Mouse (Mus musculus) urinary bladder, adult 18-20 months (tissue): ENCODE results near the gene 2610528A11Rik.
A peak's percentile ranks its signal among the peaks of the same experiment; 100 is the strongest.
"Not testable (repeated sequence)": the region's sequence is repeated elsewhere in the genome, so short reads cannot be mapped to it uniquely, and the experiment has no call there.

Source experiments
- DNase-seq, 2 experiments: peaks; one replicate each; pipeline ENCODE4 v3.0.0; 2022; ENCODE audit warnings: low spot score in 2 of 2, mixed read lengths in 2 of 2

Gene 2610528A11Rik

DNA sequence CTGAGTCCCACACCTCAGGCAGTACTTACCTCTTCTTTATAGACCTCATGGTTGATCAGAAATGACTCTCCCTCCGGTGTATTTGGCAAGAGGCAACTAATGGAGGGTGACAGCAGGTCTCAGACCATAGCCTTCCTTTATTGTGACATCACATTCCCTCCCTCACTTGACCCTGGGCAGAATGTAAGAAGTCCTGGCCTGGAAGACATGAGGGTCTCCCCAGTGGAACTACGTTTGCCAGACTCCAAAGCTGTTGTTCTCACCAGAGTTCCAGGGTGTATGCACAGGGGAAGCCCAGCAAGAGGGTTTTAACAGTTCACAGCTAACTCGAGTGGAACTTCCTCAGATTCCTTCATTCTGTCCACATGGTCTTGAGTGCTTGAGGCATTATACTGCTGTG, at the start of gene 2610528A11Rik:
2610528A11Rik (minus strand) TSS at position 101 of the 400 bp plus-strand sequence.
- DNase-seq: no peak

DNA sequence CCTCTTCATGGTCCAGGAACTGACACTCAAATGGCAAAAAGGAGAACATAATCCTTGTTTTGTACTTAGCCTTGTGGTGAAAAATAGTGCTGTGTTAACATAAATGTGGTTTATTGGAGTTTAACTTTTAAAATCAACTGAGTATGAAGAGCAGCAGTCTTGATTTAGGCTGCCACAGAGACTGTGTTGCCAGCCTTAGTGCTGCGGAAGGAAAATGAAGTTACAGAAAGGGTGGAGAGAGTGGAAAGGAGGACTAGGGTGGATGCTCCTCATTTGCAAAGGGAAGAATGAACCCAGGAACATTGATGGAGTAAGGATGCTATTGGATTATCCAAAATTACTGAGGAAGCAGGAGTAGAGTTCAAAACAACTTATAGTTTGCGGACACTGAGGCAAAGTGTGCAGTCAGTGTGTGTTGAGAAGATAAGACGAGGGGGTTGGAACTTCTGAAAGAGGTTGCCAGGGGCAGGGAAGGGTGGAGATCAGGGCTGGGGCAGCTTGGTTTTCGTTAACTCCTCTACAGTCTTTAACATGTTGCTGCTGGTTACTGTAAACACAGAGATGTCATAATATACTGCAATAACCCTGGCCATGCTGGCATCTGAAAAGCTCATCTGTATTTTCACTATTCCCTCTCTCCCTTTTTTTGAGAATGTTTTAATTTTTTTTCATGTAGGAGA, 49.6 kb upstream of the 2610528A11Rik start:
- DNase-seq: no peak

DNA sequence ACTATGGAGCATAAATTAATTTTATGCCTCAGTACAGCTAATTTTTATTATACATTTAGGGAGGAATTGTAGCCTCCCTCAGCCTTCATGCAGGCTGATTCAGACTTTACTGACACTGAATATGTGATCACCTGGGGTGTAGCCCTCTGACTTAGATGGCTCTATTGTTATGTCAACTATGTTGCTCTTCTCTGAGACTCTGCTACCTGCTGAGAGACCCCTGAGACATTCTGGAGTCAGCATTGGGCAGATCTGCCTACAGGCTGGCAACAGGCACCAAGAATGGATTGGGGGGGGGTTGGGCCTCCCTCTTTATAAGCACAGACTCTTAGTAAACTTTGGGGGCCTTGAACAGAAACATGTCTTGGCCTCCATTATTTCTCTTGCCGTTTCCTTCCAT, 40.6 kb upstream of the 2610528A11Rik start:
- no peak for DNase-seq

DNA sequence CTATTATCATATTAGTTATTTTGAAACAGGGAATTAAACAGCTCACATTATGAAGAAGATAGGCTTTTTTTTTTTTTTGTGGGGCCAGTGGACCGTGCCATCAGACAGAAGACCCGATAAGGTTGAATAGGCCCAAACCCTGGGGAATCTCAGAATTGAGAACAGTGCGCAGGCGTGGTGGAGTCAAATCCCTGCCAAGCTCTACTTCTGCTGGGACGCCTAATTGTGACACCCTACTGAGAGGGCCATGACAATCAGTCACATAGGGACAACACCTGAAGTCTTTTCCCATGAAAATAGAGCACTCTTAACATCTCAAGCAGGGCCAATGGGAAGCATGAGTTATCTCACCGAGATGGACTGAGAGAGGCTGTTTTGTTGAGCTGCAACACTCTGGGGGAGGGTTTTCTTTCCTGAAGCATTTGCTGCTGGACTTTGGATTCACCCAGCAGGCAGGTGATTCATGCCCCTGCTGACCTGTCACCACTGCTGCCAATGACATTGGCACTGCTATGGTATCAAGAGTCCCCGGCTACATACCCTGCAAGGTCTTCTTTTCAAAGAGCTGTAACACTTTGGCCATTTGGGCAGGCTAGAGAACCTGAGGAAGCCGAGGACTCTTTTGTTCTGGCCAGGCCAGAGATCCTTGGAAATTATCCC, 25.4 kb upstream of the 2610528A11Rik start:
- DNase-seq: no peak

DNA sequence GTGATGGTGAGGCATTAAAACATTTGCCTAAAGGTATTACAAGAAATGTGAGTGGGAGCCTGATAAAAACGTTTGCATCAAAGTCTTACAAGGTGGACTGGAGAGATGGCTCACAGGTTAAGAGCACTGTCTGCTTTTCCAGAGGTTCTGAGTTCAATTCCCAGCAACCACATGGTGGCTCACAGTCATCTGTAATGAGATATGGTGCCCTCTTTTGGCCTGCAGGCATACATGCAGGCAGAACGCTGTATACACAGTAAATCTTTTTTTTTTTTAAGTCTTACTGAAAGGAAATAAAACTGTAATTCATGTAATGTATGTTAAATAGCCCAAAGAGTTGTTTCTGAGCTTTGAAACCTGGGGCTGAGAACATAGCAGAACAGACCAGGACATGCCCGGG, 23.8 kb upstream of the 2610528A11Rik start:
- DNase-seq: not testable (repeated sequence)

DNA sequence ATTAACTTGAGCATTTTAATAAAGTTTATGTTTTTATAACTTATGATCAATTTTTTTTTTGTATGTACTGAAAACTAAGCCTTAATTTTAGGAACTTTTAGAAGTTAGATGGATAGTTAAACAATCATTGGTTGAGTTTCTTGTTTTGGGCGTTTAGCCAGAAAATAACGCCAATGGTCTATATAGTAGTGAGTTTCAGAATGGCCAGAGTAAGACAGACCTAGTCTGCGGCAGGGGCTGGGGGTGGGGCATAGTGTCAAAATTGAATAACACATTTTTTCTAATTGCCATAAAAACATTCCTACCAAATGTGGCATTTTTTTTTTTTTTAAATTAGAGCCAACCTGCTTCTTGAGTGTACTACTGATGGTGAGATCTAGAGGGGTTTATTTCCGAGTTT, 22.3 kb upstream of the 2610528A11Rik start:
- no peak for DNase-seq

DNA sequence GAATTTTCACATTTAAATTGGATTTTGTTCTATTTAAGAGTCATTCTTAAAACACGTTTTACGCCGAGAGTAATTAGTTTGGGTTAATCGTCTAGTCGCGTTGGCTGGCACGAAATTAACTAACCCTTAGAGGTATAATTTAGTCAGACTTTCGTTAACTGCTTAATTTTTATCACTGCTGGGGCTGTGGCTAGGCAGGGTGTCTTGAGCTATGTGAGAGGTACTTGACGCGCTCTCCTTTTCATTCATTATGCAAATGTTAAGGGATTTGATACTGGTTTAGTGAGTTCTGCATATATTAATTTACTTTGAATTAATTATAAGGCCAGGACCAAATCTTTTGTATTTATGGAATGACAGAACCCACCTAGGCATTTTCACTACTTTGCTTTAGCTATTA, 21.8 kb upstream of the 2610528A11Rik start:
- DNase-seq: no peak

DNA sequence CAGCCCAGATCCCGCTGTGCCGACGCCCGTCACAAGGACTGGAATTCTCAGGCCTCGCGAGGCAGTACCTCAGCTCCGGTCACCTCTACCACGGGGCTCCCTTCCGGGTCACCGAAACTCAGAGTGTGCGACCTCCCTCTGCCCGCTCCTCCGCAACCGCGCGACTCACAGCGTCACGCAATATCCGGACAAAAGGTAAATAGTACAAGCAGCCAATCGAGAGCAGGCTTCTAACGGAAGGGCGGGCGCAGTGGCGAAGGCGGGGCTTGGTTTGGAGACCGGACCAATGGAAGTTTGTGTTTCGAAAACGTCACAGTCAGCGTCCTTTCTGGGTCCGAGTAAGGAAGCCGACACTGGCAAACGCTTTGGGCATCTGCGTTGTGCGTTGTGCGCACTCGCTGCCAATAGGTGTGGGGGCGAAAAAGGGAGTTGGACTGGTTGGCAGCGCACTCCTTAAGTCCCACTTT, 21.3 kb upstream of the 2610528A11Rik start, which contains the start of gene Ghitm:
Ghitm (minus strand) TSS at position 146 of the 467 bp plus-strand sequence.
- peak; percentile 95 for DNase-seq

DNA sequence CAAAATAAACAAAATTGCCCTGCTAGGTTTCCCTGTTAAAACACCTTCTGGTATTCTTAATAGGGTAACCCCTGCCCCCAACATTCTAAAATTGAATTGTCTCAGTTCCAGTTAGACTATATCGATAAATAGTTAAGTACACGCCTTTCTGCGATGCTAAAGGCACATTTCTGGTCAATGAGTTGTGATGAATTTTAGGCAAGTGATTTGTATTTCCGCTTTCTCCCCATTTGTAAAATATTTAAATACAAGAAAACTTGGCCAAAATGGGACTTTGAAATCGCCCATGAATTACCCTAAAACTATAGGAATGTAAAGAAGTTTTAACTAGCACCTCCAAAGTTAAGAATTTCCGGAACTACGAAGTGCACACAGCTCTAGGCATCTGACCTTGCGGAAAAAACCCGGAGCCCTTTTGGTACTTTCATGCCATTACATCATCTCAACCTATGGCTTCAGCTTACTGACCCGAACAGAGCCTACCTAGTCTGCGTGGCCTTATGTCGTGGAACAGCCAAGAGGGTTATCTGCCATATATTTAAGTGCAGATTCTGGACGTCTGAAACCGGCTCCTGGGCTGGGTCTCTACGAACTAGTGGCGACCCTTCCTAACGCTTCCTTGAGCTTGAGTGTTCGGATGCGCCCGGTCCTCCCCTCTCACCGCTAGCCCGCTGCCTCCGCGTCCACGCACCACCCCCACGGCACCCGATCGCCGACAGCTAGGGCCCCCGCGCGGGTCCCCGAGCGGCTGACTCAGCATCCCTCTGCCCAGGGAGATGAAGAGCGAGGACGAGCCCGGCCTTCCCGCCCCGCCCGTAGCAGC, 20.7 kb upstream of the 2610528A11Rik start:
- no peak for DNase-seq

DNA sequence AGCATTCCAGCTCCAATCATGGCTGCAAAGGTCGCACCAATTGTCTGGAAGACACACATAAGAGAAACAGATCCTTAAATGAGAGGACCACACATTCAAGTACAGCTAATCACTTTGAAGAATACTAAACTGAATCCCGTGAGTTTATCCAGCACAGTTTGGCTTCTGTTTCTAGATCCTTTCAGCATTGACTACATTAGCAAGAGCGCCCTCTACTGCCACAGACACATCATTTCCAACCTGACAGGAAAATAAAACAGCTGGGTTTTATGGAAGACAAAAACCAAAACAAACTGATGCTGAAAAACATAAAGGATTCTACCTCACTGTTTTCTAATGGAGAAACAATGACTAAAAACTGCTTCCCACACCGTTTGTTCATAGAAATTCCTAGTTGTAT, 13.8 kb upstream of the 2610528A11Rik start:
- no peak for DNase-seq

DNA sequence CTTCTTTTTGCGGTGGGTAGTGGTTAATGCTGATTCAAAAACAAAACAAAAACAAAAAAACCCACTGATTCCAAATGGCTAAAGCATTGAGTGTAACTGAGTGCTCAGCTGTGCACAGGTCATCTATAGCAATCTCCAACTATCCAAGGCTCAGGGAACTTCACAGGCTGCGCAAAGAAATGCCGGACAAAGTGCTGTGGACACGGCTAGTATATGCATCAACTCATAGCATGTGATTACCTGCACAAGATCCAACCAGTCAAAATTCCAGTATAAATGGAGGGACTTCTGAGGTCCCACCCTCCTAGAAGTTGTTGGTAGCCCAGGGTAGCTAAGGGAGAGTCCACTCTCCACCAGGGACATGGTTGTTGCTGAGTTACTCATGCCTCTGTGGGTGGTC, 5.4 kb upstream of the 2610528A11Rik start:
- DNase-seq: no peak

DNA sequence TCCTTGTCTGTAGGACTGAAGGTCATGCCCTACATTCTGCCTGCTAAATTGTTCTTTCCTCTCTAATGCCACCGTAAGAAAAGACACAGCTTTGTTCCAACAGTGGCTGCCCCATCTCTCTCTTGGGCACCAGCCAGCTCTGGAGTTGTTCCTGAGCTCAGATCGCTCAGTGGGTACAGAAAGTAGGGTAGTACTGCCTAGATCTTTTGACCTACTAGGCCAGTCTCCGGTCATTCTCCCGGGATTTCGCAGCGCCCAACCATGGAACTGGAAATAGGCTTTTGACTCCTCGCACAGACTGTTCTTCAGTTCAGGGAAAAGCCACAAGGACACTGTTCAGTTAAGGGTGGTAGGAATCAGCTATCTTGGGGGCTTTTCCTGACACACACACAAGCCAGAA, 891 bp downstream of the 2610528A11Rik start:
- DNase-seq: no peak

DNA sequence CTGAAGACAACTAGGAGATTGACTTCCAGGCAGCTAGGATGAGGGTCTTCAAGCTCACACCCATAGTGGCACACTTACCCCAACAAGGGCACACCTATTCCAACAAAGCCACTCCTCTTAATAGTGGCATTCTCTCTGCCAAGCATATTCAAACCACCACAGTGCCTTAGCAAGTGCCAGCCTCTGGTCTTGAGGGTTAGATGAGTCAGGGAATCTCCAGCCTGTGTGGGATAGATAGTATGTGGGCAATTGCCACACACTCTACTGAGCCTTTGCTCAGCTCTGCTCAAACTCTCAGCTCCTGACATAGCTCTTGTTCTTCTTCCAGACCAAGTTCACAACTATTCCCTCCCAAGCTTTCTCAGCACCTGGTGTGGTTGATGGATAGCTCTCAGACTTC, 2.5 kb downstream of the 2610528A11Rik start:
- no peak for DNase-seq

DNA sequence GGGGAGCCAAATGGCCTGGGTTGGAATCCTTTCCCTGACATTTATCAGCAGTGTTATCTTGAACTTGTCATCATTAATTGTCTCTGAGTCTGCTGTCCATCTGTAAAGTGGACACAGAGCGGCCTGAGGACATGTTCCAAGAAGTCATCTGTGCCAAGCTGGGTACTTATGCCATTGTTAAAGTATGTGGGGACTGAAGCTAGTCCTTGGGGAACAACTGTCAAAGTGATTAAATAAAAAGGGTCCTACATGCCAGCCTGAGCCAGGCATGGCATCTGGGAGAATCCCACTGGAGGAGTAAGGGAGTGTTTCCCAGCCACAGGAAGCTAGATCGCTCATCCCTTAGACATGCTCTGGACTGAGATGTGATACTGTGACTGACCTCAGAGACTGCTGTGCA, 3.4 kb downstream of the 2610528A11Rik start:
- DNase-seq: no peak

DNA sequence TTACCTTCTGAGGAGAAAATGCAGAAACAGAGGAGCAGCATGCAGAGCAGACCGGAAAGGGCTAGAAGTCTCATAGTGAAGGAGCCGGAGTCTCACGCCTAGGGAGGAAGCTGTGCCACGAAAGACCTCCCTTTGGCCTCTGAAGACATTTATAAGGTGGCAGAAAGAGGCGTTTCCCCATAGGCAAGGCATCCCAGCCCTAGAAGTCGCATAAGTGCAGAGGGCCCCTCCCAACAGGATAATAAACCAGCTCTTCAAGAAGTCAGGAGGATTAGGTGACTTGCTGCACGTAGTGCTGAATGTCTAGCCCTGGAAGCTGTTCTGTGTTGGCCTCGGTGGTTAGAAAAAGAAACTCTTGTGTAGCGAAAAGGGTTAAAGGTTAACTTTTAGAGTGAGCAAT, 3.8 kb downstream of the 2610528A11Rik start:
- DNase-seq: no peak

DNA sequence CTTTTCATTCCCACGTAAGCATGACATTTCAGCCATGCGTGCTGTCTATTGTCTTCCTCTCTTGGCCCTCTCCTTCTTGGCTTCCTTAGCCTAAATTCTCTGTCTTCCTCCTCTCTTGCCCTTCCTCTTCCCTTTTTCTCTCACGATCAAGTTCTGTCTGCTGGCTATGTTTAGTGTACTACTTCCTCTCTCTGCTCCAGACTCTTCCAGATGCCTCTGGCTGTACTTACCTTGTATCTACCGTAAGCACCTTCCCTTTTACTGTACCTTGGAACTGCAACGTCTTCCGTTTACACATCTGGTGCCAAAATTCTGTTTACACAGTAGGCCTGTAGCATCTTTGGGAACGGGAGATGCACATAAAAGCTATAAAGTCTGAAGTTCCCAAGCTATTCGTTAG, 4.4 kb downstream of the 2610528A11Rik start:
- DNase-seq: no peak

DNA sequence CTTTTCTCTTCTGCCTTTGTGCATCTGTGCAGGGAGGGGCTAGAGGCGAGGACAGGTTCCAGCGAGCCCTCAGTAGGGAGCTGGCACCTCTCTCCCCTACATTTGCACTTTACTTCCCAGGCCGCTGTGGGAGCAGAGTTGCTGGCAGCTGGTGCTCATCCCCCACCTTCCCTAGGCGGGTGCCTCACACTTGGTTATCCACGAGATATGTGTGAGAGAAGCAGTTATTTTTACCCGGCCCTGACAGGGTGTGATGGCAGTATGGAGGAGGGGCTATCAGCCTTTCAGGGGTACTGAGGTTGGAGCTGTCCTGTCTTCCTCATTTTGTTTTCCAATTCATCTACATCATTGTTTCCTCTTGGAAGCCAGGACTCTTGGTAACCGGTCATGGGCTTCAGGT, 8.0 kb downstream of the 2610528A11Rik start:
- DNase-seq: no peak

DNA sequence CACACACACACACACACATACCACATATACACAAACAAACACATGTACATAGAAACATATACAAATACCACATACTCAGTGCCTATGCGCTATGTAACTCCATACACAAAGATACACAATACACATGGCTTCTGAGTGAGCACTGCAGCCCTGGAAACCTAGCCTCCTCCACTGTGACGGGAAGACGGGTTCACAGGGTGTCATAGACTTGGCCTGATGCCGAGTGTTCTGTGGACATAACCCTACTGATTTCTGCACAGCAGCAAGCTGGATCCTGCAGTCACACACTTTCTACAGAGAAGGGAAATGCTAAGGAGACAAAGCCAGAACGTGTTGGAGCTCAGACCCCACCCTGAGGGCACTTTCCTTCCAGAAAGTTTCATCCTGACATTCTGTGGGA, 9.1 kb downstream of the 2610528A11Rik start:
- peak; percentile 30 to 42 for DNase-seq

DNA sequence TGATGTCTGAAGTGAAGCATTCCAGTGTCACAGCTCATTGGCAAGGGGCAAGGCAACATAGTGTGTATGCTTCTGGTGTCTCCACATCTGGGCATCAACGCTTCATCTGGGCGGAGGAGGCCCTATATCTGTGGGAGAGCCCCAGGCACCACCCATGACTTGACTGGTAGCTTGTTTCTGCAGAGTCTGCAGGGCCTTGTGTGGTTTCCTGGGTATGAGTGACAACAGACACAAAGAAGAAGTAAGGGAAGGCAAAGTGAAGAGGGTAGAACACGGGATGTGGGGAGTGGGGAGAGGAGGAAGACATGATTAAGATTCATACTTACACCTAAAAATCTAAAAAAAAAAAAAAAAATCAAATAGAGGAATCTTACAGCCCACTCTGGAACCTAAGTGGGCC, 11.3 kb downstream of the 2610528A11Rik start:
- no peak for DNase-seq

DNA sequence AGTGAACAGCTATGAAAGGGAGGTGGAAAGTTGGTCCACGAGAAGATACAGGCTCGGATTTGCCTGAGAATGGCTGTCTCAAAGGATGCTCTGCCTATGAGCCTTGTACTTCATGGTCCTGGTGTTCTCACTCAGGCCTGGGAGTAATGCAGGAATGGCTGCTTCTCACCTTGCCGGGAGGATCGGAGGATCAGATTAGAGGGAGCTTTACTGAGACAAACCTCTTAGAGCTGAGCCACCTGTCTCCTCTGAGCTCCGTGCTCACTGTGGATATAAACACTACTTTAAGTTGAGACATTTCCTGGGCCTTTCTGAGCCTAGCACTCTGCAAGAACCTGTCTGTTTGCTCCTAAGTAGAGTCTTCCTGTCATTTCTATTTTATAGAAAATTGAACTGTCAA, 12.3 kb downstream of the 2610528A11Rik start:
- no peak for DNase-seq

DNA sequence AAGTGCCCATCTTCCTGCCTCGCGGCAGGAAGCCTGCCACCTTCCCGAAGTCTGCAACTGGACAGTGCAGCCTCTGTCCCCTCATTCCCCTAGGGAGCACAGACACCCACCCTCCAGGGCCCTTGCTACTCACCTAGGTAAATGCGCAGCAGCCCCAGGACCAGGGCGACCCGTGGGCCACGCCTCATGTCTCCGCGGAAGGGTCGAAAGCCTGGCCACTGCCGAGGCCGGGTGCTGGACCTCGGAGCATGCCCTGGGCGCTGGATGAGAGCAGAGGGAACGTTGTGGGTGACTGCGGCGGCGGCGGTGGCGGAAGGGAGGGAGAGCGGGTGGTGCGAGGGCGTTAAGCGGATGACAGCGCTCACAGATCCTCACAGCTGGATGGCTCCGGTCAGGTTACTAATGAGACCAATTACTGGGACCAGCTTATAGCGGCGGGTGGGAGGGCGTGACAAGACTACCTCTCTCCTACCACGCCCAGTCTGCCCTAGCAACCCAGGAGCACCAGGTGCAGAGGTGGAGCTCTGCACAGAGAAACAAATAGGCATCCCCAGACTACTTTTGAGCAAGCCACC, 15.8 kb downstream of the 2610528A11Rik start, which contains the start of gene Cdhr1:
Cdhr1 (minus strand) TSS at position 392 of the 575 bp plus-strand sequence.
- DNase-seq: no peak

DNA sequence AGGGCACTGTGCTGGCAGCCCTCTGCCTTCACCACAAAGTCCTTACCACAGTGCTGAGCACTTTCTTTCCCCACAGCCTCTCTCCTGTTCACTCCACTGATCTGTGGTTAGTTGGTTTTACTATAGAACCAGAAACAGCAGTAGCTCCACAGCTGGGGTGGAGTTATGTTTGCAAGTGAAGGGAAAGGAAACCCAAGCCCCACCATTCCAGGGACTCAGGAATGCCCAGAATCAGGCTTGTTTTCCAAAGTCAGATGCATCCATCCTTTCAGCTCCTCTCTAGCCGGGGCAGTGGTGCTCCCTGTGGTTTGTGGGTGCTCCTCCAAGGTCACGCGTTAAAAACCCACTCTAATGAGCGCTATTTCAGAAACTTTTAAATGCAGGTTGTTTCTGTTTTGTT, 18.3 kb downstream of the 2610528A11Rik start:
- no peak for DNase-seq
